Mouse (Mus musculus): ENCODE data around the gene Capn8. TPM values are rescaled to one million over a fixed set of nuclear protein-coding genes. Genes with fewer than 3 reads are reported as not detected.

Capn8 gene
- polyA plus RNA-seq, 3 experiments from 2014 or later = not detected

DNA sequence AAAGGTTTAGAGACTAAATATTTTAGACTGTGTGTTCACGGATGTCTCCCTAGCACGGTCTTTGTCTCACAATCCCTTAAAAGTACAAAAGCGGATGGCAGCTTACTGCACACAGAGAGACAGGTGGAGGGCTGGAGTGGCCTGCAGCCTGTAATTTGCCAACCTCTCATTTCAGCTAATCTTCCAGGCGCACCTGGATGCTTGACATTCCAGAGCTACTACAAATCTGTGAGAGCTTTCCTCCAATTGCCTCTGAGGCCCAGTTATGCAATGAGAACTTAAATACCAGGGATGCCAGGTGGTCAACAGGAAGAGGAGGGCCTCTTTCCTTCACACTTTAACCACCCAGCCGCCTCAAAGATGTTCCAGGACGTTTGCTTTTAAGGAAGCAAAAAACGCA is 114.8 kb downstream of the Capn8 start:
- ATAC-seq = no peak

Other genes with a start within 250 kb of the Capn8 start
- 1 to 10 TPM; 6.0 to 8.2 (median 6.7) TPM for gene Fbxo28, start 223.4 kb upstream of the Capn8 start, polyA plus RNA-seq (2017; shearing (Covaris generic))
- gene Trp53bp2, start 155.8 kb upstream of the Capn8 start, polyA plus RNA-seq (2017; shearing (Covaris generic)) = 1 to 10 TPM; 6.5 to 7.5 (median 6.6) TPM
- gene Capn2, start 47.4 kb upstream of the Capn8 start, polyA plus RNA-seq (2017; shearing (Covaris generic)) = 10 to 100 TPM; 24.1 to 68.6 (median 38.1) TPM
- not detected for gene Ccdc185, start 184.2 kb downstream of the Capn8 start, polyA plus RNA-seq (2017; shearing (Covaris generic))
- 1 to 10 TPM in 2 of 3 experiments, not detected in 1; 3.9 to 5.5 TPM for gene Susd4, start 198.9 kb downstream of the Capn8 start, polyA plus RNA-seq (2017; shearing (Covaris generic))

Data from inflammation-experienced regulatory T-cells, adult 6 months (primary cell).